Mouse (Mus musculus): ENCODE results near the gene Rgl1. TPM values are rescaled to one million over a fixed set of nuclear protein-coding genes. Genes with fewer than 3 reads are reported as not detected.

Gene Rgl1
- polyA plus RNA-seq, 1 experiment = 14.7 TPM

GRCm38 (mm10) chr1:152536416-152537018, 229.6 kb downstream of the Rgl1 start:
- H3K4me3 ChIP-seq (ENCODE audit: insufficient read depth, low read depth, low read length) = no peak overlapping the region
- H3K4me1 ChIP-seq (ENCODE audit: control insufficient read depth, insufficient read depth, insufficient read length, low read length) = no peaks in the 10 kb centered on the region; the same call in 1 of the 2 replicates
- peak overlapping the region; percentile 33; the same call in 1 of the 2 replicates for H3K27ac ChIP-seq (replicated peaks; ENCODE audit: low read depth, low read length)

GRCm38 (mm10) chr1:152534531-152534930, 231.6 kb downstream of the Rgl1 start:
- Histone ChIP-seq H3K4me1 (ENCODE audit: control insufficient read depth, insufficient read depth, insufficient read length, low read length) (no peaks in the 10 kb centered on the region; the same call in 1 of the 2 replicates), H3K4me3 (ENCODE audit: insufficient read depth, low read depth, low read length) (no peak overlapping the region), H3K27ac (replicated peaks; ENCODE audit: low read depth, low read length) (no peak overlapping the region)

GRCm38 (mm10) chr1:152531498-152531897, 234.7 kb downstream of the Rgl1 start:
- 0 out of 2 replicates have a peak overlapping the region, but pooled peaks have one; percentile 11 for H3K27ac ChIP-seq (replicated peaks; ENCODE audit: low read depth, low read length)
- H3K4me3 ChIP-seq (ENCODE audit: insufficient read depth, low read depth, low read length) = no peak overlapping the region
- no peaks in the 10 kb centered on the region; the same call in 1 of the 2 replicates for H3K4me1 ChIP-seq (ENCODE audit: control insufficient read depth, insufficient read depth, insufficient read length, low read length)

GRCm38 (mm10) chr1:152528778-152529177, 237.4 kb downstream of the Rgl1 start:
- H3K4me3 ChIP-seq (ENCODE audit: insufficient read depth, low read depth, low read length) = no peak overlapping the region
- H3K4me1 ChIP-seq (ENCODE audit: control insufficient read depth, insufficient read depth, insufficient read length, low read length) = no peaks in the 10 kb centered on the region; the same call in 1 of the 2 replicates
- no peak overlapping the region; the same call in 1 of the 2 replicates for H3K27ac ChIP-seq (replicated peaks; ENCODE audit: low read depth, low read length)

- H3K27ac ChIP-seq (replicated peaks; ENCODE audit: low read depth, low read length) = 0 out of 2 replicates have a peak overlapping the region, but pooled peaks have one; percentile 19
- no peaks in the 10 kb centered on the region; the same call in 1 of the 2 replicates for H3K4me1 ChIP-seq (ENCODE audit: control insufficient read depth, insufficient read depth, insufficient read length, low read length)
- H3K4me3 ChIP-seq (ENCODE audit: insufficient read depth, low read depth, low read length) = no peak overlapping the region
Observed at GRCm38 (mm10) chr1:152528214-152528613, 237.9 kb downstream of the Rgl1 start.

GRCm38 (mm10) chr1:152526154-152526553, 240.0 kb downstream of the Rgl1 start:
- H3K4me1 ChIP-seq (ENCODE audit: control insufficient read depth, insufficient read depth, insufficient read length, low read length) = no peaks in the 10 kb centered on the region
- no peak overlapping the region for H3K27ac ChIP-seq (replicated peaks; ENCODE audit: low read depth, low read length)
- no peak overlapping the region for H3K4me3 ChIP-seq (ENCODE audit: insufficient read depth, low read depth, low read length)

GRCm38 (mm10) chr1:152524987-152525648, 241.0 kb downstream of the Rgl1 start:
- Histone ChIP-seq H3K27ac (replicated peaks; ENCODE audit: low read depth, low read length) (no peak overlapping the region), H3K4me1 (ENCODE audit: control insufficient read depth, insufficient read depth, insufficient read length, low read length) (no peaks in the 10 kb centered on the region), H3K4me3 (ENCODE audit: insufficient read depth, low read depth, low read length) (no peak overlapping the region)

GRCm38 (mm10) chr1:152524098-152524892, 241.9 kb downstream of the Rgl1 start:
- no peak overlapping the region for H3K4me3 ChIP-seq (ENCODE audit: insufficient read depth, low read depth, low read length)
- H3K4me1 ChIP-seq (ENCODE audit: control insufficient read depth, insufficient read depth, insufficient read length, low read length) = no peaks in the 10 kb centered on the region
- no peak overlapping the region for H3K27ac ChIP-seq (replicated peaks; ENCODE audit: low read depth, low read length)

GRCm38 (mm10) chr1:152523292-152523691, 242.9 kb downstream of the Rgl1 start:
- no peak overlapping the region for H3K27ac ChIP-seq (replicated peaks; ENCODE audit: low read depth, low read length)
- H3K4me3 ChIP-seq (ENCODE audit: insufficient read depth, low read depth, low read length) = no peak overlapping the region

GRCm38 (mm10) chr1:152522226-152522625, 243.9 kb downstream of the Rgl1 start:
- H3K4me1 ChIP-seq (ENCODE audit: control insufficient read depth, insufficient read depth, insufficient read length, low read length) = no peaks in the 10 kb centered on the region

More at GRCm38 (mm10) chr1:152523292-152523691, 242.9 kb downstream of the Rgl1 start:
- no peaks in the 10 kb centered on the region for H3K4me1 ChIP-seq (ENCODE audit: control insufficient read depth, insufficient read depth, insufficient read length, low read length)

GRCm38 (mm10) chr1:152520798-152521575, 245.2 kb downstream of the Rgl1 start:
- H3K4me1 ChIP-seq (ENCODE audit: control insufficient read depth, insufficient read depth, insufficient read length, low read length) = no peaks in the 10 kb centered on the region
- H3K4me3 ChIP-seq (ENCODE audit: insufficient read depth, low read depth, low read length) = no peak overlapping the region
- H3K27ac ChIP-seq (replicated peaks; ENCODE audit: low read depth, low read length) = no peak overlapping the region

More at GRCm38 (mm10) chr1:152522226-152522625, 243.9 kb downstream of the Rgl1 start:
- Histone ChIP-seq H3K4me3 (ENCODE audit: insufficient read depth, low read depth, low read length) (no peak overlapping the region), H3K27ac (replicated peaks; ENCODE audit: low read depth, low read length) (no peak overlapping the region)

GRCm38 (mm10) chr1:152518971-152519370, 247.2 kb downstream of the Rgl1 start:
- Histone ChIP-seq H3K27ac (replicated peaks; ENCODE audit: low read depth, low read length) (no peak overlapping the region), H3K4me1 (ENCODE audit: control insufficient read depth, insufficient read depth, insufficient read length, low read length) (no peaks in the 10 kb centered on the region), H3K4me3 (ENCODE audit: insufficient read depth, low read depth, low read length) (no peak overlapping the region)

- H3K27ac ChIP-seq (replicated peaks; ENCODE audit: low read depth, low read length) = no peak overlapping the region
- no peaks in the 10 kb centered on the region for H3K4me1 ChIP-seq (ENCODE audit: control insufficient read depth, insufficient read depth, insufficient read length, low read length)
- H3K4me3 ChIP-seq (ENCODE audit: insufficient read depth, low read depth, low read length) = no peak overlapping the region
Observed at GRCm38 (mm10) chr1:152517057-152517570, 249.0 kb downstream of the Rgl1 start.

- Histone ChIP-seq H3K4me1 (ENCODE audit: control insufficient read depth, insufficient read depth, insufficient read length, low read length) (no peaks in the 10 kb centered on the region), H3K4me3 (ENCODE audit: insufficient read depth, low read depth, low read length) (no peak overlapping the region), H3K27ac (replicated peaks; ENCODE audit: low read depth, low read length) (no peak overlapping the region)
Observed at GRCm38 (mm10) chr1:152514256-152514655, 251.9 kb downstream of the Rgl1 start.
